Mouse (Mus musculus) liver, postnatal 0 days (tissue): ENCODE data around the gene Spata16. TPM values are rescaled to one million over a fixed set of nuclear protein-coding genes. Genes with fewer than 3 reads are reported as not detected.

Experiments
- ATAC-seq: fragments of 200-750 bp; cut with Nextera tagmentation; 2 replicates; pipeline ENCODE4 v1.8.0; 2017; ENCODE audit warnings: mild to moderate bottlenecking, moderate library complexity
- DNase-seq: peaks from one replicate; pipeline ENCODE4 v3.0.0-alpha.2; 2016
- H3K27ac ChIP-seq: fragments of 300-500 bp; sonication (generic); 2 replicates; pipeline ENCODE4 v1.5.1; 2014; ENCODE audit warnings: antibody characterized with exemption, moderate library complexity, mild to moderate bottlenecking, low read depth
- H3K27me3 ChIP-seq: fragments of 300-500 bp; sonication (generic); 2 replicates; pipeline ENCODE4 v1.6.1; 2014; ENCODE audit warnings: low read length, control low read depth, mixed read lengths; ENCODE audit not compliant: insufficient read depth
- H3K36me3 ChIP-seq: fragments of 300-500 bp; sonication (generic); replicated peaks from 2 replicates; pipeline ENCODE4 v1.6.1; 2014; ENCODE audit warnings: mild to moderate bottlenecking, control low read depth, low read length, moderate library complexity, mixed read lengths; ENCODE audit not compliant: insufficient read depth
- H3K4me1 ChIP-seq: fragments of 300-500 bp; sonication (generic); 2 replicates; pipeline ENCODE4 v1.6.1; 2014; ENCODE audit warnings: antibody characterized with exemption, mild to moderate bottlenecking, control low read depth; ENCODE audit not compliant: insufficient read depth
- H3K4me2 ChIP-seq: fragments of 300-500 bp; sonication (generic); 2 replicates; pipeline ENCODE4 v1.6.1; 2014; ENCODE audit warnings: low read depth, mild to moderate bottlenecking, low read length, moderate library complexity, mixed read lengths
- H3K4me3 ChIP-seq: fragments of 300-500 bp; sonication (generic); 2 replicates; pipeline ENCODE4 v1.5.1; 2014; ENCODE audit warnings: low read depth, low read length
- H3K9ac ChIP-seq: fragments of 300-500 bp; sonication (generic); replicated peaks from 2 replicates; pipeline ENCODE4 v1.6.1; 2014; ENCODE audit warnings: mild to moderate bottlenecking, moderate library complexity
- H3K9me3 ChIP-seq: fragments of 300-500 bp; sonication (generic); 2 replicates; pipeline ENCODE4 v1.6.1; 2016; ENCODE audit warnings: mild to moderate bottlenecking, control low read depth, low read length, mixed read lengths
- CTCF ChIP-seq: sonication (generic); IDR thresholded peaks from 2 replicates; pipeline ENCODE4 v1.5.1; 2016; ENCODE audit warnings: antibody characterized with exemption, low read depth
- EP300 ChIP-seq: IDR thresholded peaks from 2 replicates; pipeline ENCODE4 v1.6.1; 2016; ENCODE audit warnings: antibody characterized with exemption, low read depth, mild to moderate bottlenecking
- WGBS: fragments of 180-500 bp; shearing (Covaris S2); extraction: QIAGEN DNeasy Blood & Tissue Kit; methylation state at CpG from one replicate; pipeline ENCODE4 v1.1.7; 2014; ENCODE audit not compliant: insufficient replicate concordance; 5-methylcytosine and 5-hydroxymethylcytosine counted together
- polyA plus RNA-seq: library from polyadenylated mRNA; unstranded; fragments of >200 nt; fragmentation: Nextera tagmentation; extraction: Ambion mirVana; gene quantifications from 2 replicates; pipeline ENCODE4 v1.2.1, GENCODE M21; 2015

The Spata16 gene
- polyA plus RNA-seq, 1 experiment from 2014 or later, result not detected

GRCm38 (mm10) chr3:26835051-26835755 is 197.8 kb downstream of the Spata16 start:
- H3K27me3 ChIP-seq, result no peaks in the 10 kb centered on the region
- H3K27ac ChIP-seq, result no peak overlapping the region
- H3K9me3 ChIP-seq, result no peaks in the 10 kb centered on the region
- TF ChIP-seq CTCF (no peak), EP300 (no peak)
- ATAC-seq, result no peak
- H3K4me2 ChIP-seq, result no peak overlapping the region
- H3K9ac ChIP-seq, result no peak overlapping the region
- H3K4me3 ChIP-seq, result no peak overlapping the region
- 76% methylated on average over 17 of the region's 17 CpGs for WGBS
- no peak for DNase-seq
- H3K4me1 ChIP-seq, result no peaks in the 10 kb centered on the region
- H3K36me3 ChIP-seq, result no peaks in the 10 kb centered on the region

- DNase-seq, result no peak
- TF ChIP-seq EP300 (no peak), CTCF (no peak)
- H3K36me3 ChIP-seq, result no peaks in the 10 kb centered on the region
- H3K4me1 ChIP-seq, result no peaks in the 10 kb centered on the region
- H3K4me3 ChIP-seq, result no peak overlapping the region
- no peak overlapping the region for H3K9ac ChIP-seq
- no peaks in the 10 kb centered on the region for H3K9me3 ChIP-seq
- WGBS, result 69% methylated on average over 3 of the region's 3 CpGs
- no peak for ATAC-seq
- no peak overlapping the region for H3K27ac ChIP-seq
- no peak overlapping the region for H3K4me2 ChIP-seq
- no peaks in the 10 kb centered on the region for H3K27me3 ChIP-seq
Measured at GRCm38 (mm10) chr3:26845041-26845440, 207.6 kb downstream of the Spata16 start.

GRCm38 (mm10) chr3:26847935-26848334 is 210.5 kb downstream of the Spata16 start:
- WGBS, result 70% methylated on average over 5 of the region's 5 CpGs
- Histone ChIP-seq H3K4me2 (no peak overlapping the region), H3K9ac (no peak overlapping the region), H3K27me3 (no peaks in the 10 kb centered on the region), H3K4me1 (no peaks in the 10 kb centered on the region), H3K9me3 (no peaks in the 10 kb centered on the region), H3K4me3 (no peak overlapping the region), H3K36me3 (no peaks in the 10 kb centered on the region), H3K27ac (no peak overlapping the region)
- DNase-seq (no peak), ATAC-seq (no peak)
- TF ChIP-seq EP300, result no peak
- no peak for TF ChIP-seq CTCF

GRCm38 (mm10) chr3:26850207-26850606 is 212.8 kb downstream of the Spata16 start:
- no peaks in the 10 kb centered on the region for H3K27me3 ChIP-seq
- ATAC-seq (no peak), DNase-seq (no peak)
- H3K36me3 ChIP-seq, result no peaks in the 10 kb centered on the region
- H3K4me2 ChIP-seq, result no peak overlapping the region
- TF ChIP-seq CTCF (no peak), EP300 (no peak)
- no peaks in the 10 kb centered on the region for H3K9me3 ChIP-seq
- H3K9ac ChIP-seq, result no peak overlapping the region
- no peaks in the 10 kb centered on the region for H3K4me1 ChIP-seq
- H3K4me3 ChIP-seq, result no peak overlapping the region
- no peak overlapping the region for H3K27ac ChIP-seq

GRCm38 (mm10) chr3:26850691-26851563 is 213.5 kb downstream of the Spata16 start:
- no peak overlapping the region for H3K4me2 ChIP-seq
- ATAC-seq (no peak), DNase-seq (no peak)
- 62% methylated on average over 9 of the region's 9 CpGs for WGBS
- H3K27ac ChIP-seq, result no peak overlapping the region
- no peak overlapping the region for H3K9ac ChIP-seq
- TF ChIP-seq CTCF (no peak), EP300 (no peak)
- no peaks in the 10 kb centered on the region for H3K36me3 ChIP-seq
- H3K4me3 ChIP-seq, result no peak overlapping the region
- H3K4me1 ChIP-seq, result no peaks in the 10 kb centered on the region
- no peaks in the 10 kb centered on the region for H3K9me3 ChIP-seq
- H3K27me3 ChIP-seq, result no peaks in the 10 kb centered on the region

GRCm38 (mm10) chr3:26853557-26853956 is 216.1 kb downstream of the Spata16 start:
- no peaks in the 10 kb centered on the region for H3K4me1 ChIP-seq
- no peaks in the 10 kb centered on the region for H3K36me3 ChIP-seq
- no peak for TF ChIP-seq CTCF
- TF ChIP-seq EP300, result no peak
- 70% methylated on average over 5 of the region's 5 CpGs for WGBS
- H3K9me3 ChIP-seq, result no peaks in the 10 kb centered on the region
- no peak overlapping the region for H3K4me2 ChIP-seq
- ATAC-seq (no peak), DNase-seq (no peak)
- H3K27me3 ChIP-seq, result no peaks in the 10 kb centered on the region
- H3K27ac ChIP-seq, result no peak overlapping the region
- no peak overlapping the region for H3K9ac ChIP-seq
- no peak overlapping the region for H3K4me3 ChIP-seq
